Mouse (Mus musculus) regulatory T cell (primary cell): ENCODE measurements around the gene Adam22.

ENCODE experiments used
- in situ Hi-C: fragments of 300-600 bp; cut with MboI, MseI; formaldehyde crosslinking; loops from one replicate; pipeline ENCODE4 v1.15.1; 2025; ENCODE audit warnings: high pct_unique_total_duplicates

Gene Adam22

DNA sequence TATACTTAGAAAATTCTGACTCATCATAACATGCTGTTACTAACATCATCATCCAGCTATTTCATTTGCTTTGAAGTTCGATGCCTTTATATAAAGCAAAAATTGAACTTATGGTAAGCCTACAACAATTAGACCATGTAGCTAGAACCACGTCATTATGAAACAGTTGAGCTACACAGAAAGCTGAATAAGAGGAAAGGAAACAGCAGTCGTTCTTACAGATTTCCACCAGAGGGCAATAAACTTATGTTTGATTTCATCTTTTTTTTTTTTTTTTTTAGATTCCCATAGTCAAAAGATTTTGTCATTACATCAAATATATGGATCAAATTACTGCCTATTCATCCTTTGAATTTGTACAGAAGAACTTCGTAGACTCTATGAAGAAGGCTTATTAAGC lies 203.2 kb downstream of the Adam22 start:
- in situ Hi-C loops: no loop called here

DNA sequence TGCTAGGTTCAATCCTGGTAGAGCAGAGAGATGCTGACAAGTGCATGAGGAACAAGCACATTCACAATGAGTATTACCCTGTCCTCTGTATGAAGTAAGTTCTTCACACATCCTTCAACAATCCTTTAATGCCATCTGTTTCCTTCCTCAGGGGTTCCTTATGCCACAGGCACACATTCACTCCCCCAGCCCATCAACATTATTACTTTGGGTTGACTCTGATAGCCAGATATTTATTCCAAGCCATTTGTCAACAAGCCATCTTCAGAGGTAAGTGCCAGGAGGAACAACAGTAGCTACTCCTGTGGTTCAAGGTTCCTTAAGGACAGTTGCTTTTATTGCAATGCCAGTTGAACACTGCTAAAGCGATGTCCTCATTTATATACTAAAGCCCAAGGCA lies 216.3 kb downstream of the Adam22 start:
- in situ Hi-C loops: no loop called here

DNA sequence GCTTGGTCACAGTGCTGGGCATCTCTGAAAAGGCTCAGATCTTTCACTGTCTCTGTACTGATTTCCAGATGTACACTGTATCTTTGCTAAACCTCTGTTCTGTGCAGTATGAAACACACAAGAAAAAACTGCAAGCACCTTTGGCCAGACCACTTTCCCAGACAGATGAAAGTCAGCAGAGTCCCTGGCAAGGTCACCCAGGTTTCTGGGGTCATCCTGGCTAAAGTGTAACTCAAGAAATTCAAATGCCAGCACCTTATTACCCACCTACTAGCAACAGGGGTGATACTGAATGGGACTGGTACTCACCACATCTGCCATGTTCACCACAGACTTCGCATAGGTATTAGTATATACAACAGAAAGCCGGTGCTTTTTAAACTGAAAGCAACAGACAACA lies 221.8 kb downstream of the Adam22 start:
- in situ Hi-C loops: no loop called here

DNA sequence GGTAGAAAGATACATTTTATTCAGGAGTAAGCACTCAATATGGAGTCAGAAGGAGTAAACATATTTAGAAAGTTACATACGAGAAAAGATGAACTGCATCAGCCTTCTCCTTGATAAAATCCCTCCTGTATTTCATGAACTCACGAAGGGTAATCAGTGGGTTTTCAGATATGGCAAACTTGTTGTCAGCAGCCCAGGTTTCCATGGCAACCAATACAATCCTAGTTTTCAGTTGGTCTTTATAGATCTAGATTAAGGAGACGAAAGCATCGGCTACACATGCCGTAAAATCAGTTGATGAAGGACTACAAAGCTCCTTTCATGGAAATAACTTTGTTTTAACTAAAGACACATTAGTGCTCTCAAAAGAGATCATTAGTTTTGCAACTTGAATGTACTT lies 222.5 kb downstream of the Adam22 start:
- in situ Hi-C loops: no loop called here

DNA sequence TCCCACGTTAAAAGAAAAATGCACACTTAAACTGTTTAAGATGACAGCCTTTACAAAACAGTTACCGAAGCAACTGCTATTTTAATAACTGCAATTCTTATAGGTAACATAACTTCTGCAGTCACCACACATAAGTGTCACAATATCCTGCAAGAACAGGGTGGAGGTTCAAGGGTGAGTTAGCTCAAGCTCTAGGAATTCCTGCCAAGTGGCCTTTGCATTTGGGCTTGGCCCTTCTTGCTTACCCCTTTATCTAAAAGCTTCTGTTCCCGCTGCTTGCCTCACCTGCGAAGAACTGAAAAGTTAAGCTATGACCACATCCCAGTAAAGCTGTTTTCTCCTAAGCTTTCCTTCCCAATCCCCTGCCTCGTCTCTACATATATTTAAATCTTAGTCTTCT lies 235.4 kb downstream of the Adam22 start:
- in situ Hi-C loops: no loop called here

GRCm38 (mm10) chr5:8131918-8132317 lies 236.0 kb downstream of the Adam22 start:
- in situ Hi-C loops: no loop called here

GRCm38 (mm10) chr5:8129750-8130149 lies 238.2 kb downstream of the Adam22 start:
- in situ Hi-C loops: no loop called here

- in situ Hi-C loops: no loop called here
Observed at GRCm38 (mm10) chr5:8120926-8121325, 247.0 kb downstream of the Adam22 start.

DNA sequence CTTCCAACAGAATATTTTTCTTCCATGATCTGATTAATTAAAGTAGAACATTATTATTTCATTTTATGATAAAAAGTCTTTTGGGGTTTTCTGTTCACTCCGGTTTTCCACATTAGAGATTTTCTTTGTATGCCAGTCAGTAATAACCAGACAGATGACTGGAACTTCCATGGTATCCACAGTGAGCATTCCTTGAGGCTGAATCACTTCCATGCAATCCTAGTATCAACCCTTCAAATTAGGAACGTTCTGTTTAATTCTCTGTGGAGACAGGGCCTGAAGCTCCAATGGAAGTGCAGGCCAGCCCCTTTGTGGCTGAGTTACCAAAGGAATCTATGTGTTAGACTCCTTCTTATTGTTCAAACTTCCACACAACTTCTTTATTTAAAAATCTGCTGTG lies 247.9 kb downstream of the Adam22 start:
- in situ Hi-C loops: no loop called here

- in situ Hi-C loops: no loop called here
Observed at GRCm38 (mm10) chr5:8116561-8117168, 251.3 kb downstream of the Adam22 start.

DNA sequence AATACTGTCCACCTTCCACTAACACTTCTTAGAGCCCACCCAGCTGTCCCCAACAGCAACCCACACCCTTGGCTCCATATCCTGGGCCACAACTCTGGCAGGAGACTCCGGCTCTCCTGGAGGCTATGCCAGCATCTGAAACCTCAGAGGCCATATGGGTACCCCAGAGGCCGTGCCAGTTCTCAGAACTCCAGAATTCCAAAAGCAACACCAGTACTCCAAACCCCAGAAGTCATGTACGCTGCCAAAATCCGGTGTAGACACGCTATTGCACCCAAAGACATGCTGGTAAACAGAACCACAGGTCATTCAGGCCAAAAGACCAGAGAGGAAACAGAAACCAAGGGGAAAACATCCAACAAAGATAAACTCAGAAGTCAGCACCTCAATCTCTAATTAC lies 255.7 kb downstream of the Adam22 start:
- in situ Hi-C loops: no loop called here

DNA sequence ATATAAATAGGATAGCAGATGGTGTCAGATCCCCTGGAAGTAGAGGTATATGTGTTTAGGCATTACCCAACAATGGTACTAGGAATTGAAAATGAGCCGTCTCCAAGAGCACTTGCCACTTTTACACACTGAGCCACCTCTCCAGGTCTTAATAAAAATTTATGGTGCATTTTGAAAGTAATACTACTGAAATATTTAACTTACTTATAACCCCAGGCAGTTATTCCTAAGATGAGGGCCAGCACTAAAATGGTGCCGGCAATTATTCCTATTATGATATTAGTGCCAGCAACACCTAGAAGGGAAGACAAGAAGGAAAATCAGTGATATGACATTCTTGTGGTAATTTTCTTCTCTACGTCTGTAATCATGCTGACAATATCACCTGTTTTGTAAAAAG lies 256.3 kb downstream of the Adam22 start:
- in situ Hi-C loops: no loop called here

DNA sequence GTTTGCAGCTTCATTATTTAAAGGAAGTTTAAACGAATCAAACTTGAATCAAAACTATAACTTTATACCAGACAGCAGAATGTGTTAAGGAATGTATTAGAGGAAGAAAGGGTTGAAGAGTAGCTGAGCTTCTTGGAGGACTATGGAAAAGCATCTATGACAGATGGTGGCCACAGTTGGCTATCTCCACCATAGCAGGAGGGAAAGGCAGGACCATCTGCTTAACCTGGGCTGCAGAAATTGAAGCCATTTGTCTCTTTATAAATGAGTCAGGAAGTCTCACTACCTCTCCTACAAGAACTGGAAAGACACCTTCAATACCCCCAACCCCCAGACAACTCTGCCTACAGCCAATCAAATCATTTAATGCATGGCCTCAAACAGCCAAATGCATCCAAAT lies 272.3 kb downstream of the Adam22 start:
- in situ Hi-C loops: no loop called here

DNA sequence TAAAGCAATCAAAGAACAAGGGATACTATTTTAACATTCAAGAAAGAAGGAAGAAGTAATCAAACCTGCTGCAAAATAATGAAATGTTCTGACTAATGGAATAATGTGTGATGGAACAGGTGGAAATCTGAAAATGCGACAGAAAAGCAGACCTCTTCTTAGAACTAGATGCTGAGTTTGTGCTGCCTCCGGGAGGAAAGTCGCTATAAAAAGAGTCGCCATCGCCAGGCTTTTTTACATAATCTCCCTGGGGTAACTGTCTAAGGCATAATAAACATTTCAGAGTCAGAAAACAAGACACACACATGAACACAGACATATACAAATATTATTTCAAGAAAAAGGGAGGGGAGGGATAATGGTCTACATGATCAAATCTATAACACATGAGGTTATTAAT lies 273.0 kb downstream of the Adam22 start:
- in situ Hi-C loops: no loop called here

- in situ Hi-C loops: no loop called here
Observed at GRCm38 (mm10) chr5:8088147-8088546, 279.8 kb downstream of the Adam22 start.

DNA sequence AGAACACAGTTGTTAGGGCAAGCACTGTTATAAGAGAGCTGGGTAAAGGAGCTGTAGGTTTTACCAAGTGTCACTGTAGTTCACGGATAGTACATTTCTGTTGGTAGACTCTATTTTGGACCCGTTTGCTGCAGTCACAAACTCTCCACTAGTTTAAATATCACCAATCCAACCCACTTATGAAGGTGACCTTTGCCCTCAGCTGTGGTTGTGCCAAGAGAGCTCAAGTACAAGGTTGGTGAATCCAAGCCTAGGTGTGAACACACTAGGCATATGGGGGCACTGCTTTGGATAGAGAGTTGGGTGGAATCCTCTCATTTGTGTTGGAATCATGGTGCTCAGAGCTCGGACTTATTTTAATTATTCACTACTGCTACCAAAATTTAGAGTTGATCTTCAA lies 282.3 kb downstream of the Adam22 start:
- in situ Hi-C loops: no loop called here

DNA sequence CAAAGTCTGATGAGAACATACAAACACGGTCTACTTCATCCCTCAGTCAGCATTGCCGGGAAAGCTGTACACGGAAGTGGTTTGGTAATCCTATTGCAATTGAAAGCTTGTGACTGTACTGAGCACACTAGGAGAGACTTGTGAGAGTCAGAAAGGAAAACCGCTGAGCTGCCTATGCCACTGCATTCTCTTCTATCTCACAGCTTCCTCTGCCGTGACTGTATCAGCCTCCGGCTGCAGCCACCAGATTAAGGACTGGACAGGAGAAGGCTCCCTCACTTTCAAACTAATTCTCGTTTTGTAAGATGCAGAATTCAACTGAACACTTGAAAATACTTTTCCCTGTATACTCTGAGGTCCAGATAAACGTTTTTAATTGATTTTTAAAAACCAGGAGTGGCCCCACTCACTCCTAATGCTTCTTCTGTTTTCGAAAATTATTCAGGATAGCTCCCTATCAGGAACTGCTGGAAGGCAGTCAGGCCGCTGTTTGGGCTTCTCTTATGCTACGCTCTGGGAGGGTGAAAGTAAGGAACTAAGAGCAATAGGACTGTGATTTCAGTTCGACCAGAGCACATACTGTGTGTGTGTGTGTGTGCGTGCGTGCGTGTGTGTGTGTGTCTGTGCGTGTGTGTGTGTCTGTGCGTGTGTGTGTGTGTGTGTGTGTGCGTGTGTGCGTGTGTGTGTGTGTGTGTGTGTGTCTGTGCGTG lies 285.0 kb downstream of the Adam22 start:
- in situ Hi-C loops: no loop called here

GRCm38 (mm10) chr5:8077481-8077880 lies 290.5 kb downstream of the Adam22 start:
- in situ Hi-C loops: no loop called here

DNA sequence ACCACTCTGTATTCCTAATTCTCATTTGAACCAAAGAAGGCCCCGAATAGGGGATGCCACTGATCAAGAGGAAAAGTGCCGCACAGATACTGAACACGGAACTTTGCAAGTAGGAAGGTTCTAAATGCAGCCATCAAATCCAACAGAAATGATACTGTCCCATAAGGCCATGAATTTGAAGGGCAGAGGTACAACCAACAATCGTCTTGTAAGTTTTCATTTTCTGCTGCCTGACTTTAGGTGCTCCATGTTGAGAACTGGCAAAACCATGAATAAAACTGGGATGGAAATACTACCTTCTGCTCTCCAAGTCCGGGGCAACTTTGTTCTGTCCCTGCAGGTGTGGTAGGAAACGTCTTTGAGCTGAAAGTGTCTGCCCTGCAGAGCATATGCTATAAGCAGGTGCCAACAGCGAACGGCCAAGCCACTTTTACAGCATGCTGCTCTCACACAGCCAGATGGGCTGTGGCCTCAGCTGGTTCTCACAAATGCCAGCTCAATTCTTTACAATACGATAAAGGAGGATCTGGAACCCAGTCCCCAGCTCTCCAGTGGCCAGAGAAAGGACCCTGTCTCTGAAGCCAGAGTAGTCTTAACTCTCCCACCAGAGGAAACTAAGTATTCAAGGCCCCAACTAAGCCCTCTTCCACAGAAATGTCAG lies 293.9 kb downstream of the Adam22 start:
- in situ Hi-C loops: loop anchor here (25.0 kb wide), 1 partner anchor 1088 kb away; the partner anchor contains the start of gene Dmtf1

- in situ Hi-C loops: loop anchor here (25.0 kb wide), 1 partner anchor 1089 kb away; the partner anchor contains the start of gene Dmtf1
Observed at GRCm38 (mm10) chr5:8073406-8073805, 294.6 kb downstream of the Adam22 start.

DNA sequence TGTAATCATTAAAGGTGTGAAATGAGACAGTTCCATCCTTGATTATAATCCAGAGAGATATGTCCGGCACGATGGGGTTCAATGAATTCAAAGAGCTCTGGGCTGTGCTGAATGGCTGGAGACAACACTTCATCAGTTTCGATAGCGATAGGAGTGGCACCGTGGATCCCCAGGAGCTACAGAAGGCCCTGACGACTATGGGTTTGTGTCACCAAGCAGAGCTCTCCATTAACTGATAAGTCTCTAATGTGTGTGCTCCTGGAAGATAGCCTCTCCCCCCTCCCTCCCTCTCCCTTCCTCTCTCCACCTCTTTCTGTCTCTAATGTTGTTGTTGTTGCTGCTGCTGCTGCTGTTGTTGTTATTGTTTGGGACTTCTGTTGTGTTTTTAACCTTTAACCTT lies 304.8 kb downstream of the Adam22 start:
- in situ Hi-C loops: loop anchor here (25.0 kb wide), 1 partner anchor 1099 kb away; the partner anchor contains the start of gene Dmtf1

- in situ Hi-C loops: loop anchor here (25.0 kb wide), 1 partner anchor 1100 kb away; the partner anchor contains the start of gene Dmtf1
Observed at GRCm38 (mm10) chr5:8062469-8062868, 305.5 kb downstream of the Adam22 start.

DNA sequence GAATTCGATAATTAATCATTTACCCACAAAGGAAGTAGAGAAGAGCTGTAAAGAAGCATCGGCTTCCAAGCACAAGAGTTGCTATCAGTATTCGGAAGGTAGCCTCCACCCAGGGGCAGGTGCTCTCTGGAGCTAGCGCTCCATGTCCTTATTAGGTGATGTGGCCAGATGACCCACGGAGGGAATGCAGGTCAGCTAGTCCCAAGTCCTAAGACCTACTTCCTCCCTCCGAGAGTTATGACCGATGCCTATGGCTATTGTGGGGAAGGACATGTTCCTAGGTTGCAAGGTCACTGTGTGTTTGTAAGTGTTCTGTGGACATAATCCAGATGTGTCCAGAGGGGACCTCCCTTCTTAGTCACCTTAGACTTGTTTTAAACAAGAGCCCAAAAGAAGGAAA lies 309.9 kb downstream of the Adam22 start:
- in situ Hi-C loops: loop anchor here (10.0 to 25.0 kb wide), 2 partner anchors 357 to 1104 kb away; partner anchors contain the start of gene Dmtf1
